Mouse (Mus musculus) Muller cell, postnatal 12 days (primary cell): ENCODE measurements around the gene Snca.

Source experiments
- DNase-seq: peaks from one replicate; pipeline ENCODE4 v3.0.0-alpha.2; 2015; ENCODE audit errors: inconsistent ontology term

The Snca gene

DNA sequence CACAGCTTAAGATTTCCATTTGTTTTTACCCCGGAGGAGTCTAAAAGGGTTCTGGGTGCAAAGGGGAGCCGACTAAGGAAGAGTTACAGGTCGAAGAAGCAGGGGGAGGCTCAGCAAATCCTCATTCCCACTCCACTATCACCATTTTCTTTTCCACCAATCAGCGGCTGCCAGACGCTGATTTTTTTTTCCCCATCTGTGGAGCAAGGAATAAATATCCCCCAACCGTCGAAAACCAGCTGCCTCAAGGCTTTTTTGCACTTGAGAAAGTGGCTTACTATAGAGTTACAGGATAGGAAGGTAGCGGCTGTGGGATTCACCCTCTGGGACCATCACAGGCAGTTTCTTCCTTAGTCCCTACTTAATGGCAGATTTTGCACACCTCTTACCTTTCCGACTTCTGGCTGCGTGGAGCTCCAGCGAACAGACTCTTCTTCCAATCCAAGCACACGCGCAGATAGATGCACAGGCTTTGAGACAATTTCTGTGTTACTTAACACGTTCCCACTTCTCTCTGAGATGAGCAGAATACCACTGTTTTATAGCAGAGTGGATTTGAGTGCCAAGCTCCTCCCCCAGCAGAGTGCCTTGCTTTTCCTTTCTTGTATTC, at the start of gene Snca:
Gene Snca, minus strand, starts transcription at position 574 of the 610 bp plus-strand sequence.
- DNase-seq = peak; percentile 60

DNA sequence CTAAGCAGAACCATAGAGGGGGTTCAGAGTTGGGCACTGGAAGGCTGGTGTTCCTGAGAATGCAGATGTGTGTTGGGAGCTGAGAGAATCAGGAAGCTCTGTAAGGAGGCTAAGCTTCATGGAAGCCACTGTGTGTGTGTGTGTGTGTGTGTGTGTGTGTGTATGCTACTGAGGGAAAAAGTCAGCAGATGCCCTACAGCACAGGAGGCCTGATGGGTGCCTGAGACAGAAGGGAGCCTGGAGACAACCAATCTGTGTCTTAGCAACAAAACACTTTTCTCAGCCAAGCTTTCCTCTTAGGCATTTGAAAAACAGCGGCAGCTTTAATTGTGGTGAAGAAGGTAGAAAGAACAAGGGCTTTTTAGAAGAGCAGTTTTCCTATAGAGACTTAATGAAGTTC, 40.5 kb upstream of the Snca start:
- no peak for DNase-seq

DNA sequence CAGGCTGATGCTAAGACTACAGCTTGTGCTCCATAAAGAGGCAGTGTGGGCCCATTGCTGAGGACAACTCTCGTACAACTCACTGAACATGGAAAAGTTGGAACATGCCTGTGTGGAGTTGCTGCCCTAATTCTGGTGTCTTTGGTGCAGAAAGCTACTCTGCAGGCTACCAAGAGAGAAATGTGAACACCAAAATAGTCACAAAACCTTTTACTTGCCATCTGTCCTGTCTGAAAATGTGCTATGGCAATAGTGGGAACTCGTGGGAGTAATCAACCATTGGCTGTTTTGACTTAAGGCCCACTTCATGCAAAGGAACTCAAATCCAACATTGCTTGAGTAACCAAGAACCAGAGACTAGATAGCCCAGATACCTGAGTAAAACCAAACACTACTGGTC, 26.9 kb upstream of the Snca start:
- DNase-seq = no peak

DNA sequence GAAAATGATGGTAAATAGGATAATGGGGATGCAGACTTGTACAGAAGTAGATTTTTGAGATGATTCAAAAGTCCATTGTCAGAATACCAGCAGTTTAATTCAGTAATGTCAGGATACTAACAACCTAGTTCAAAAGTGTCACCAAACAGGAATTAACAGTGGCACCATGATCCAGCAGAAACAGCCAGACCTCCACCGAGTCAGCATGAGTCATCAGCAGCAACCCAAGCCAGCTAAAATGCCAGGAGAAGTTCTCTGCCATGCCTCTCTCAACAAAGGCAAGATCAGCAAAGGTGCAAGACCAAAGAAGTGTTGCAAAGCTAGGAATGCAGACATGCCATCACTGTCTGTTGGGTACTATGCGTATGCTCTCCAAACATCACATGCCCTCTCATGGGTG, 22.0 kb upstream of the Snca start:
- peak; percentile 41 for DNase-seq

DNA sequence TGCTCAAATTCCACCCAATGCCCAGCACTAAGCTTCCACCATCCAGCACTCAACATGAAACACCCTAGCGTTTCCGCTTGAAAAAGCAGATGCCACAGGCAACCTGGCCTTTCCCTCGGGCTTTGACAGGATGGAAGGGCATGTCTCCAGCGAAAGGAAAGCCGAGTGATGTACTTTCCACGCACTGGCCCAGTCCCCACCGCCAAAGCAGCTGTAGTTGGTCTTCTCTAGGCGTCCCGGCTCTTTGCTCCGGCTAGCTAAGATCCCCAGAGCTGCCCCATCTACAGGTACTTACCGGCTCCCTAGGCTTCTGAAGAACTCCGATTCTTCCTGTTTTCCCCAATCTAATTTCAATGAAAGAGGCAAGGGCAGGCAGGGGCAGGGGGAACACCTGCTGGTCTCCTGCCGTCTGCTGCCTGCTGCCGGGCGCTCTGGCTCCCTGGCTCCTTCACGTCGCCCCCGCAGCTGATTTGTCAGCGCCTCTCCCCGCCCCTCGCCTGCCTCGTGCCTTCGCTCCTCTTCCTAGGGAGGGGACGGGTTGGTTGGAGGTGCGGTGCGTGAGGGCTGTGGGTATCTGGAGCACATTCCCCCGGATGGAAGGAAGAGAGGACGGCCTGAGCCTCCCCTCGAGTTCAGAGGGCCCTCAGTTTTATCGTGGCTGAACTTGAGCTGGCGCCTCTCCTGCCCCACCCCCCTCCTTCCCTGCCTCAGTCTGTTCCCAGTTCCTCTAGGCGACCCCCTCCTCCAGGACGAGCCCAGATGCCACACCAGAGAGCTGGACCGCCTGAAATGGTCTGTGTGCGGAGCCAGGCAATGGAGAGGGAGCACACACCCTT, 1.0 kb downstream of the Snca start:
- DNase-seq = peak; percentile 84

DNA sequence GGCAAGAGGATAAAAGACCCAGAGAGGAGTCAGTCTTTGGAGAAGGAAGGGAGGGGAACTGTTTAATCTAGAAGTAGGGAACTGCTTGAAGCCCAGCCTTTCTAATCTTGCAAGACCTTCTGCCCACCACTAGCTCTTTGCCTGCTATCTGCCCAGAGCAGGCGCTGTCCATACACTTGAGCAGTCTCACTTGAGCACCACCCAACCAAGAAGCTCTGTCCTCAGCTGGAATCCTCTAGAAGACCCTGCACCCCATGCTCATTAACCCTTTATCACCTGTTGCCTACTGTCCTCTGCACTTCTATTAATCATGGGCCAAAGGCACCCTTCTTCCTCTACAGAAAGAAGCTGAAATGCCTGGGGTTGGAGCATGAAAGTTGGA, 1.6 kb downstream of the Snca start:
- no peak for DNase-seq

DNA sequence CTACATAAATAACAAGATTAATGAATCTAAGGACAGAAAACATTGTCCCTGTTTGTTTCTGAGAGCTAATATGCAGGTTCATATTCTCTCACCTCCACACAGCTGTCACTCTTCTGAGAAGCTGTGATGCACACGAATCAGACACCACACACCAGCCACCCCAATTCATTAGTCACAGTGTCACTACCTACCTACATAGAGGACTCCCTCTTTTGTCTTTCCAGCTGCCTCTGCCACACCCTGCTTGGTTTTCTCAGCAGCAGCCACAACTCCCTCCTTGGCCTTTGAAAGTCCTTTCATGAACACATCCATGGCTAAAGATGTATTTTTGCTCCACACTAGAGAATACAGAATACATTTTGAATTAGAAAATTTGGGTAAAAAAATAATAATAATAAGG, 2.4 kb downstream of the Snca start:
- DNase-seq = no peak

DNA sequence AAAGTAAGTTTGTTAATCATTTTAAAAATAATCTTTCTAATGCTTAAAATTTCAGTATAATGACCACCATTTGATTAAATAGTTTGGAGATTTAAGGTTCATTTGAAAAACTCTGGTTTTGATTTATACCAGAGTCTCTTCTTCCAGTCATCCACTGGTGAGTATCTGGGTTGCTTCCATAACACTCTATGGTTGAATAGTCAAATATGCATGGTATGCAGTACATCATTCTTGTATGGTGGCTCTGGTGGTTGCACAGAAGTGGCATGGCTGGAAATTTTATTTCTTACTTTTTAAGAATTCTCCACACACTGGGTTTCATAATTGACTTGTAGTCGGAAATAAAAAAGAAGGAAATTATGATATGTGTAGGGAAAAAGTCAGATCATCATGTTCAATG, 10.4 kb downstream of the Snca start:
- peak; percentile 61 for DNase-seq

DNA sequence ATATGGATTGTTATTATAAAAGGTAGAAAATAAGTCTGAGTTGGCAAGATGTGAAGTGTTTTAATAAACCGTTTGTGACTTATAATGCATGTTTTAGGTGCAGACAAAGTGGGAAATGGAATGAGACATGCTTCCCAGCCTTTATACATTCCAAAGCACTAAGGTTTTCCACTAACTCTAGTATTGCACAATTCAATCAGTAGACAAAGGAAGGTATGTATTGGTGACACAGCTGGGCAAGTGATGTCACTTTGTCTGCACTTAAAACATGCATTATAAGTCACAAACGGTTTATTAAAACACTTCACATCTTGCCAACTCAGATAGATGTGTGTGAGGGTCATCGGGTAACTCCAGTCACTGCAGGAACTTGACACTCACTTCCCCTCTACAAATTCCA, 16.1 kb downstream of the Snca start:
- DNase-seq = peak; percentile 66

DNA sequence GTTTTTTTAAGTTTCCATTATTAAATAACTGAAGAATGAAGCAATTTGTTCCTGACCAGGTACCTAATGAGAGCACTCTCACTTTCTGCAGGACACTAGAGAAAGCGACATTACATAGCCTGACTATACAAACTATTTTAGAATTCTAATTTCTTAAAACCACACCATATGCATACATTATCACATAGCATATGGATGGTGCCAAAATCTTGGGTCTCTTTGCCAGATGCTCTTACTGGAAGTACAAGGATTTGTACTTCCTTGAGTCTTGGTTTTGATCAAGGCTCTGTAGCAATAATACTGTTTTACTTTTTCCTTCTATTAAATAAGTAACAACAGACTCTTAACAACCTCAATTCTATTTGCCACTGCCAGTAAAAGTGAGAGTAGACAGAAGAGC, 31.4 kb downstream of the Snca start:
- no peak for DNase-seq

DNA sequence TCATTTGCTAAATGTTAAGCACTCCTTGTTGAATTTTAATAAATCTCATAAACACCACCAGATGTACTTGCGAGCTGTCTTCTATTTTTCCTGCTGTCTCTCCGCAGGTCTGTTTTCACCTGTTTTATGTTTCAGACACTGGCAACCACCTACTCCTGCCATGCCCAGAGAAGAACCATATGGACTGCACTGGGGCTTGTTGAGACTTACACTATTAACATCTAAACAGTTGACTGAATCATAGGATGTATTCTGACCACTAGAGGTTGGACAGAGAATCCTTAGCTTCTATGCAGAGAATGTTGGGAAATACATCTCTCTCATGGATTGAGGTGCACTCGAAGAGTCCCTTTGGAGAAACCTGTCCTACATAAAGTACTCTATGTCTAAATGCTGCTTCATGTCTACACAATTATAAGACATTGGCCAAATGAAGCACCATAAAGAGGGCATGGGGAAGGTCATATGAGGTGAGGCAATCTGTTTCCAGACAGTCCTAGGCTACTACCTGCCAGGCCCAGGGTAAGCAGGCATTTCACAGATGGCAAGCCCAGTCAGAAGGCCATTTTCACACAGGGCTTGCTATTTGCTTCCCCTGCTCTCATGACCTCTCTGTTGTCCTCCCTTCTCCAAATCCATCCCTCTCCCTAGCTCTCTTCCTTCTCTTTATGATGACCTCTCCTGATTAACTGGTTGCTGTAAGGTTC, 35.8 kb downstream of the Snca start:
- DNase-seq = no peak

DNA sequence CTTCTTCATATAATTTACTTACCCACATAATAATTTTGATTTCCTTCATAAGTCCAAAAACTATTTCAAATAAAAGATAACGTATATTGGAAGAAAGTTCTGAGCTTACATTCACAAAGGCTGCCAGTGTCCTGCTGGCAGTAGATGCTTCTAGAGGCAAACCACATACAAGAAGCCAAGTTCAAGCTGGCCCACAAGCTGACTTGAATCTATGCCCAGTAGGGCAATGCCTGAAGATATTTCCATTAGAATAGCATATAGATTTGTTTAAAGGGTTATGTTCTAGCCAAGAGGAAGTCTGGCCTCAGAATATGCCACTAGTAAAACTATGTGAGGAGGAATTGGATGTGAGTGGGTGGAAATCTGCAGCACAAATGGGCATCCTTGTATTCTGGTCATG, 42.7 kb downstream of the Snca start:
- no peak for DNase-seq

DNA sequence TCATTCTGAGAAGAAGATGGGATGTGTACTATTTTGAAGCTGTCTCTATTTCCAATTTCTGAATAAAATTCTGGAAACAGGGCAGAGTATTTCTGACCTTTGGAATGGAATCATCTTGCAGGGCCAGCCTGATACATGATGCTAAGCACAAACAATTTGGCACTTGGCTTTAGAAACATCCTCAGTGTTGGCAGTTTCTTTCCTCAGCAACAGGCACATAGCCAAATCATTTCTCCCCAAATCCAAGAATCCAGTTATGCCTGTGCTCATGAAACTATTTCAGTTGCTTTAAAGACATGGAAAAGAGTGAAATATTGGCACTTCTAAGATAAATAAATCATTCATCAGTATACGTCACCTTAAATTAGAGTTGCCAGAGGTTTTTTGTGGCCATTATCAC, 57.8 kb downstream of the Snca start:
- peak; percentile 65 for DNase-seq

DNA sequence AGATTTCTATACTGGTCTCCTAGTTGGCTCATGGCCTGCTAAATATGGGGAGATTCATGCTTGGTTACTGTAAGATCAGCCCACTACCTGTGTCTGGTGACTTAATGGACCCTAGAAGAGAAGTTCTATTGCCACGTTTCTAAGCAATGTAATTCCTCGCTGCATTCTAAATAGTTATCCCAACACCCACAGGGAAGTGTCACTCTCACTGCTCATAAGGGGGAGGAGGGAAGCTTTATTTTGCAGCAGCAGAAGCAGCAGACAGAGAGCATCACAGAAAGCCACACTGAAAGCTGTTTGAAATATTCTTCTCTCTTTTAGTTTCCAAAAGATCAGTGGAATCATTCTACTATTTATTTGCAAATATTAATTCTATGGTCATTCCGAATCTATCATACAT, 64.0 kb downstream of the Snca start:
- no peak for DNase-seq

DNA sequence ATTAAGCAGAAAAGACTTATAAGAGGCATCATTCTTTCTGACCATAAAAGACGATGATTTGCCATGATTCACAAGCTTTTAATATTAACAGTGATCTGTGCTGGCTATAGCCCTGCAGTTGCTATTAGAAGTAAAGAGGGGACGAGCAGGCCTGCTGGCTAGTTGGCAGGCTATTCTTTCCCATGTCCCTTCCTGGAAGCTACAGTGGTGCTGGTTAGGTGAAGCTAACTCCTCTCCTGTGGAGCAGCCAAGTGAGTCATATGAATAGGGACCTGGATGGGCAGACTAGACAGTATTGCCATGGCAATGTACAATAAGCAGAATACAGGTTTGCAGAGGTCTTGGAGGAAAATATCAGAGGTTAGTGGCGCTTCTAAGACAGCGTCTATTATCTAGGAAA, 66.8 kb downstream of the Snca start:
- no peak for DNase-seq

DNA sequence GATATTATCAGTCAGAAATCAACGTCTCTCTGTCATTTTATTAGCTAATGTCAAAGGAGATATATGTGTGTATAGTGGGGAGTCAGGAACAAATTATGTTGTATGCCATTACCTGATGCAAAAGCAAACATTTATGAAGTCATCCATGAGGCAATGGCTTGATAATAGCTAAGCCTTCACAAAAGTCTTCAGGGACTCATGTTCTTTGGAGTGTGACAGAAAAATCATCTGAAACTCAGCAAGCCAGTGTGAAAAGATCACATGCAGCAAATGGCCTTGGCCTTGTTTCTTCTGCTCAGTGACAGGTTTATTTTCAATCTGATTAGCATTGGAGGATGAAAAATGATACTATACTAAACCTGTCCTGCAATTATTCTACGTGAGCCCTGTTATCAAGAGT, 67.9 kb downstream of the Snca start:
- no peak for DNase-seq

DNA sequence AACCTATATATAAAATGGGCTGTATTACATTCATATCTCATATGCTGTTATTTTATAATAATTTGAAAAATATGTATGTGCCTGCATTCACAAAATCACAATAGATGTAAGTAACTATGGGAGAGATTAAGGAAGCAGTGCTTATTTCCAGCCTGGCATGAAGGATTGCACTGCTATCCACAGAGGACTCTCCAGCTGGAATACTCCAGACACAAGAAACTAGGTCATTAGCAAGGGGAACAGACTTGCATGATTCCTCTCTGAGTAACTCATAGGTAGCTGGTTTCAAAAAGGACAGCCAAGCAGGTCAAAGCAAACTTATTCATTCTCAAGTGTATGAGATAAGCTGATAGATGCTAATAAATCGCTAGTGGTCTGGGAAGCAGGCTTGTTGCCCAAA, 74.7 kb downstream of the Snca start:
- DNase-seq = no peak

DNA sequence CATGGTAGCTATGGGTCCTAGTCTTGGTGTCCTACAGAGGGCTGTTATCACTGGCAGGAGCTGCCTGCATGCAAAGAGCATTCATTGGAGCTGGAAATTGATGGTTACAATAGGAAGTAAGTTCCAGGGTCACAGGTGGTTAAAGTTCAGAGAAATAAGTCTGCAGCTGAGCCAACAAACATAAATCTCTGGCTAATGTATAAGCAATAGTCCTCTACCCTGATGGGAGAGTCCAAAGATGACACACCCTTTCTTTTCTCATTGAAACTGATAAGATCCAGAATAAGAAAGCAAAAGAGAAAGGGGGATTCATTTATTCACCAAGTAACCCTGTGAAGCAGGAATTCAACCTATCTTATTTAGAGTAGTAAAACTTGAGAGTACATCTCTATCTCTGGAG, 83.7 kb downstream of the Snca start:
- DNase-seq = no peak

DNA sequence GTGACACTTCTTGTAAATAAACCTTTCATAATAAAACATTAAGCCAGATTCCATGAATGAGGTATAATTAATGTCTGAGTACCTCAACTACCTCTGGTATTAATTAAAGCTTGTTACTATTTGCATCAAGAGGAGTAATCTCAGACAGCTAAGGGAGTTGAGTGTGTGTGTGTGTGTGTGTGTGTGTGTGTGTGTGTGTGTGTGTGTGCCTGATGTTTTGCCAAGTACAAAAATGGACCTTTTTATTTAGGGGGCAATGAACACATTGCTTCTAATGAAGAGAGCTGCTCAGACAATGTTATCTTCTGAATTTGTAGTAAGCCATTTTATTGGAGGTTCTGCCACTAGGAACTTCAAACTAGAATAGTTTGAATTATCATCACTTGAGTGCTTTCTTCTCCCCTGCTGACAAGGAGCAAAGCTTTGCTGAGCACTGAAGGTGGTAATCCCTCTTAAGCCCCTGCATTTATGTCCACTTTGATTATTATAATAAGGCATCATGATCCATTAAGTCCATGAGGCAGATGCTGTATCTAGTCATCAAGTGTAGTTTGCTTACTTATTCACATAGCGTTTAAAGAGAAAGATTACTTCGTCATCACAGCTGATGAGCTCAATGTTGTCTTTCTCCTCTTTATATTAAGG, 88.1 kb downstream of the Snca start:
- DNase-seq = no peak

DNA sequence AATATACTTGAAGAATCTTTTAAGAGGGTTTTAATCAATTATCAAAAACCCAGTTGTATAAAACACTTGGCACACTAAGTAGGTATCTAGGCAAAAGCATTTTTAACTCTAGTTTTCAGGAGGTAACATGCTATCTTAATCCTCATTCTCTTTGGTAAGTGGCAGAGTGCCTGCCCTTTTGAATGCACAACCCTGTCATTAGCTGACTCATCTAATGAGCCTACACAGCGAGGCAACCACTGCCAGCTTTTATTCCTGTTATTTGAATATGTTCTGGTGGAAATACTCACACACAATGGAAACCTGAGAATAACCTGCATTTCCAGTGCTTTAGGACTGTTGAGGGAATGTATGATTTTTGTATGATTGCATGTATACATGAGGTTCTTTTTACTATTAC, 89.9 kb downstream of the Snca start:
- peak; percentile 56 for DNase-seq

DNA sequence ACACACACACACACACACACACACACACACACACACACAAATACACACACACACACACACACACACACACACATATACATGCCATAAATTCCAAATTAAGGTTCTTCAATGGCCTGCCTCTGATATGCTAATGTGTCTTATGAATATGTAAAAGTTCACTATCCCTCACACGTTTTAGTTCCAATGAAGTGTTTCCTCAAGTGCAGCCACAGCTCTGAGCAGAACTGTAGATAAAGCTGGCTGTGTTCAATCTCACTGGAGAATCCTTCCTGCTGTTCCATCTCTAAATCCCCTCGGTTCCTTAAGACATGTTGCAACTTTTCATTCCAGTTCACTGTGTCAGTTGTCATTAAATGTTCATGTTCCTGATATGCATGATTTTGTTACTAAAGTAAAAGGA, 98.5 kb downstream of the Snca start:
- DNase-seq = no peak

DNA sequence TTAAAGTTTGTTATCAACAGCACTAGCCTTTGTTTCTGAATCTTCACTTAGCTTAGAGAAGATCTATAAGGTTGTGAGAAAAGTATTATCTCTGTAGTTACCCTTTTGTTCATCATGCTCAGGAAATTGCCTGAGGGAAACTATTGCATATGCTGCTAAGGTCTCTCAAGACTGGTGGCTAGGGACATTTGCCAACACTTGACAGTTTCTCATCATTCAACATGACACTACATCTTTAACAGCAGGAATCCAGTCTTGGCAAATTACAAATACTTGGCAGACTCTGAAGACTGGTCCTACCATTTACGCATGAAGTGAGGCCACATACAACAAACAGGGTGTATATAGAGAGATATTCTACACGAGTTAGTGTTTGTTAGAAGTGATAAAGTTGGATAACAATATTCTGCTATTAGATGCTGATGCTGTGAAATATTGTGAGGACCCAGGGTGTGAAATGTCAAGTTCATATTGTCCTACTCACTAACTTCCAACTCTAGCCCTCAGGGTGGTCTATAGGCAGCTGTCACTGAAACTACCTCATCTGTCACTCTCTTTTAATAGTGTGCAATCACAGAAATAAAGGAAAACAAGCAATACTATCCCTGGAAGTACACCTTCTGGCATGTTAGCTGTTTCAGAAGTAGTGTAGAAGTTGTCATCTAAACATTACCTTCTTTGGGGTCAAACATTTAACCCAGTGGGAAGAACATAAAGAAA, 105.4 kb downstream of the Snca start:
- no peak for DNase-seq
